Mouse (Mus musculus): ENCODE results near the gene P4hb.

- TF ChIP-seq CTCF (IDR thresholded peaks at IDR 0.05; ENCODE audit: borderline replicate concordance, insufficient read depth, low read length) (no peak), POLR2A (IDR thresholded peaks at IDR 0.05; ENCODE audit: low read depth, low read length) (no peak)
Observed at GRCm38 (mm10) chr11:120575046-120575445, 2.0 kb upstream of the P4hb start.
